ENCODE assay signal across 17 mouse cellular contexts in the genomic region with DNA sequence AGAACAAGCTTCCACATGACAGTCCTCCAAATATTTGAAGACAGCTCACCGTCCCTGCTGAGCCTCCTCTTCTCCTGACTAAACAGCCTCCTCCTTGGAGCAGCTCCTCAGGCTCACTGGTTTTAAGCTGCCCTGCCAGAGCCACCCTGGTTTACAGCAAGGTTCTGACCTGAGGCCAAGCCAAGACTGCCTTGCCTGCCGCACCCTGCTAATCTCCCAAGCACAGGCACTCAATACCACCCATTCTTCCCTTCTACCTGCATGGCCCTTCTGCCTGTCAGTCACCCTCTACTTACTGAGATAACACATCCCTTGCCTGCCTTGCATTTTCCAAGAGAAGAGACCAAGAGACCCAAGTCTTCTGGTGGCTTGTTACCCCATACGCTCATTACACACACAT. TPM values are rescaled to one million over a fixed set of nuclear protein-coding genes. Genes with fewer than 3 reads are reported as not detected.
A peak's percentile ranks its signal among the peaks of the same experiment; 100 is the strongest.
DNase-seq lines count a peak whose midpoint lies in the region; ATAC-seq and TF ChIP-seq lines count a peak whose summit lies in the region.
"Had no signal": no experiment of that assay in that cellular context is flagged by ENCODE, and none has a peak within 500 bp of the region (broad histone marks: within the 10 kb centered on the region; RNA-seq: fewer than 3 reads in every experiment).

No protein-coding gene starts in this region.

- TF ChIP-seq EP300 in liver, embryonic 14.5 days (IDR thresholded peaks at IDR 0.05; ENCODE audit: low read depth): peak; percentile 87

- H3K27ac ChIP-seq in hindbrain, embryonic 13.5 days: no peak overlapping the region; the same call in 1 of the 2 replicates
- no peak overlapping the region for H3K27ac ChIP-seq in hindbrain, postnatal 0 days
- H3K27ac ChIP-seq in liver, embryonic 14.5 days: peak overlapping the region; percentile 61
- 0 out of 2 replicates have a peak overlapping the region, but pooled peaks have one; percentile 0 for H3K27ac ChIP-seq in stomach, embryonic 15.5 days
- H3K27ac ChIP-seq: hindbrain, embryonic 12.5 days; limb, embryonic 13.5 days had no signal

- H3K9ac ChIP-seq in hindbrain, embryonic 13.5 days: 0 out of 2 replicates have a peak overlapping the region, but pooled peaks have one; percentile 8
- H3K9ac ChIP-seq in hindbrain, postnatal 0 days (replicated peaks; ENCODE audit: low read length): no peak overlapping the region; the same call in 1 of the 2 replicates
- H3K9ac ChIP-seq in liver, embryonic 14.5 days (replicated peaks): peak overlapping the region; percentile 43
- H3K9ac ChIP-seq in stomach, embryonic 15.5 days: no peak overlapping the region
- H3K9ac ChIP-seq: hindbrain, embryonic 12.5 days; limb, embryonic 13.5 days had no signal

- no peaks in the 10 kb centered on the region for H3K9me3 ChIP-seq in hindbrain, embryonic 13.5 days
- H3K9me3 ChIP-seq in hindbrain, postnatal 0 days (ENCODE audit: low read length): no peaks in the 10 kb centered on the region
- H3K9me3 ChIP-seq in liver, embryonic 14.5 days (ENCODE audit: control insufficient read depth, low read length): no peaks in the 10 kb centered on the region
- H3K9me3 ChIP-seq in stomach, embryonic 15.5 days: no peaks in the 10 kb centered on the region
- H3K9me3 ChIP-seq: hindbrain, embryonic 12.5 days; limb, embryonic 13.5 days had no signal

- no peak for TF ChIP-seq CTCF in hindbrain, postnatal 0 days (IDR thresholded peaks at IDR 0.05; ENCODE audit: low read depth)
- no peak for TF ChIP-seq CTCF in liver, embryonic 14.5 days (IDR thresholded peaks at IDR 0.05; ENCODE audit: low read depth)

- no peak overlapping the region for H3K4me3 ChIP-seq in hindbrain, embryonic 13.5 days
- no peak overlapping the region for H3K4me3 ChIP-seq in hindbrain, postnatal 0 days (ENCODE audit: low read length)
- peak overlapping the region; percentile 43 to 55 for H3K4me3 ChIP-seq in liver, embryonic 14.5 days (ENCODE audit: insufficient read depth in 1 of 2, low read depth in 2 of 2, low read length in 2 of 2)
- no peak overlapping the region for H3K4me3 ChIP-seq in stomach, embryonic 15.5 days (replicated peaks)
- H3K4me3 ChIP-seq: hindbrain, embryonic 12.5 days; limb, embryonic 13.5 days; myocyte had no signal

- WGBS in hindbrain, embryonic 13.5 days: 88% methylated on average over 3 of the region's 3 CpGs
- WGBS in hindbrain, postnatal 0 days: 70% methylated on average over 3 of the region's 3 CpGs
- WGBS in liver, embryonic 14.5 days (ENCODE audit: insufficient replicate concordance): 33% methylated on average over 3 of the region's 3 CpGs
- 60% methylated on average over 3 of the region's 3 CpGs for WGBS in stomach, embryonic 15.5 days

- peaks cover 41% of the 10 kb centered on the region for H3K4me1 ChIP-seq in hindbrain, embryonic 13.5 days (replicated peaks)
- H3K4me1 ChIP-seq in hindbrain, postnatal 0 days (ENCODE audit: insufficient read depth, low read length): peaks cover 10% of the 10 kb centered on the region; the same call in 1 of the 2 replicates
- H3K4me1 ChIP-seq in liver, embryonic 14.5 days (replicated peaks; ENCODE audit: control insufficient read depth in 2 of 2, insufficient read depth in 2 of 2, low read length in 1 of 2): peaks cover 12 to 27% of the 10 kb centered on the region in 2 experiments
- peaks cover 3% of the 10 kb centered on the region; the same call in 1 of the 2 replicates for H3K4me1 ChIP-seq in stomach, embryonic 15.5 days

- no peak for DNase-seq in hindbrain, postnatal 0 days (ENCODE audit: low spot score)
- peak; percentile 62 to 73 (median 65) for DNase-seq in liver, embryonic 14.5 days (ENCODE audit: low read depth in 3 of 3, low spot score in 3 of 3)
- DNase-seq in ovary, postnatal 10 days (ENCODE audit: low spot score): no peak
- no peak for DNase-seq in thymus, adult 18-20 months
- DNase-seq: cerebellum, adult 18-20 months; layer of hippocampus, postnatal 36 days; lung, postnatal 4 days; thymus, postnatal 36 days had no signal

- H3K4me2 ChIP-seq in hindbrain, embryonic 13.5 days: no peak overlapping the region
- H3K4me2 ChIP-seq in hindbrain, postnatal 0 days (ENCODE audit: low read depth, low read length): no peak overlapping the region
- H3K4me2 ChIP-seq in liver, embryonic 14.5 days (ENCODE audit: low read depth): peak overlapping the region; percentile 52
- H3K4me2 ChIP-seq in stomach, embryonic 15.5 days: no peak overlapping the region
- H3K4me2 ChIP-seq: hindbrain, embryonic 12.5 days; limb, embryonic 13.5 days had no signal

- H3K36me3 ChIP-seq in hindbrain, embryonic 13.5 days: peaks cover 56% of the 10 kb centered on the region
- H3K36me3 ChIP-seq in hindbrain, postnatal 0 days (ENCODE audit: insufficient read depth, low read length): peaks cover 19% of the 10 kb centered on the region
- no peaks in the 10 kb centered on the region for H3K36me3 ChIP-seq in liver, embryonic 14.5 days (replicated peaks; ENCODE audit: control insufficient read depth, insufficient read depth, low read depth)
- no peaks in the 10 kb centered on the region for H3K36me3 ChIP-seq in stomach, embryonic 15.5 days

- no peaks in the 10 kb centered on the region for H3K27me3 ChIP-seq in hindbrain, embryonic 13.5 days
- H3K27me3 ChIP-seq in hindbrain, postnatal 0 days (ENCODE audit: insufficient read depth, low read length): no peaks in the 10 kb centered on the region
- no peaks in the 10 kb centered on the region for H3K27me3 ChIP-seq in liver, embryonic 14.5 days (ENCODE audit: control insufficient read depth, insufficient read depth, low read length)
- H3K27me3 ChIP-seq in stomach, embryonic 15.5 days (replicated peaks): no peaks in the 10 kb centered on the region
- H3K27me3 ChIP-seq: CH12.LX; hindbrain, embryonic 12.5 days; limb, embryonic 13.5 days had no signal

- ATAC-seq in hindbrain, embryonic 13.5 days (ENCODE audit: low FRiP score): no peak
- ATAC-seq in hindbrain, postnatal 0 days: no peak
- ATAC-seq in common myeloid progenitor, adult 5-6 weeks (replicated peaks; ENCODE audit: low read depth, poor library complexity, severe bottlenecking): peak; percentile 39; the same call in 1 of the 2 replicates
- peak; percentile 96 for ATAC-seq in liver, embryonic 14.5 days (ENCODE audit: insufficient read depth)
- peak; percentile 79; the same call in 1 of the 2 replicates for ATAC-seq in stomach, embryonic 15.5 days (ENCODE audit: insufficient read depth, low FRiP score, low read depth)

RNA-seq across cellular contexts. Expression of a gene that starts 17.7 kb away (rescaled TPM):
- polyA plus RNA-seq in hindbrain, embryonic 13.5 days (2015; fragmentation: Nextera tagmentation; extraction: Ambion mirVana): 13.6 and 14.2 TPM in 2 replicates
- 87.7 and 90.3 TPM in 2 replicates for total RNA-seq in hindbrain, postnatal 0 days (2014; rRNA removed)
- polyA plus RNA-seq in hindbrain, postnatal 0 days (2015; fragmentation: Nextera tagmentation; extraction: Ambion mirVana): 10.0 and 10.4 TPM in 2 replicates
- 0.34 TPM in 1 of 2 replicates, not detected in the other for total RNA-seq in common myeloid progenitor, adult 5-6 weeks (2017)
- 6.1 and 7.3 TPM in 2 replicates for polyA plus RNA-seq in liver, embryonic 14.5 days (2012; rRNA removed)
- 0.89 and 3.1 TPM in 2 replicates for polyA plus RNA-seq in liver, embryonic 14.5 days (2014; fragmentation: Nextera tagmentation; extraction: Ambion mirVana)
- 7.8 and 8.3 TPM in 2 replicates for polyA plus RNA-seq in stomach, embryonic 15.5 days (2015; fragmentation: Nextera tagmentation; extraction: Ambion mirVana)
- total RNA-seq: granulocyte monocyte progenitor cell, adult 5-6 weeks had no signal

RNA-seq across cellular contexts. Expression of a gene that starts 29.6 kb away (rescaled TPM):
- 0.17 and 0.56 TPM in 2 replicates for polyA plus RNA-seq in hindbrain, embryonic 13.5 days (2015; fragmentation: Nextera tagmentation; extraction: Ambion mirVana)
- 1.5 and 11.8 TPM in 2 replicates for total RNA-seq in hindbrain, postnatal 0 days (2014; rRNA removed)
- 1.0 and 1.6 TPM in 2 replicates for polyA plus RNA-seq in hindbrain, postnatal 0 days (2015; fragmentation: Nextera tagmentation; extraction: Ambion mirVana)
- not detected in 2 replicates for total RNA-seq in common myeloid progenitor, adult 5-6 weeks (2017)
- not detected in 2 replicates for polyA plus RNA-seq in liver, embryonic 14.5 days (2012; rRNA removed)
- polyA plus RNA-seq in liver, embryonic 14.5 days (2014; fragmentation: Nextera tagmentation; extraction: Ambion mirVana): not detected in 2 replicates
- polyA plus RNA-seq in stomach, embryonic 15.5 days (2015; fragmentation: Nextera tagmentation; extraction: Ambion mirVana): 0.17 and 0.45 TPM in 2 replicates
- total RNA-seq: adrenal gland, postnatal 10 days; CH12.LX; granulocyte monocyte progenitor cell, adult 5-6 weeks had no signal
- polyA plus RNA-seq: myocyte had no signal

RNA-seq across cellular contexts. Expression of a gene that starts 43.4 kb away (rescaled TPM):
- 0.44 and 0.90 TPM in 2 replicates for polyA plus RNA-seq in hindbrain, embryonic 13.5 days (2015; fragmentation: Nextera tagmentation; extraction: Ambion mirVana)
- 2.7 and 6.2 TPM in 2 replicates for total RNA-seq in hindbrain, postnatal 0 days (2014; rRNA removed)
- 3.6 and 3.7 TPM in 2 replicates for polyA plus RNA-seq in hindbrain, postnatal 0 days (2015; fragmentation: Nextera tagmentation; extraction: Ambion mirVana)
- not detected in 2 replicates for total RNA-seq in common myeloid progenitor, adult 5-6 weeks (2017)
- polyA plus RNA-seq in liver, embryonic 14.5 days (2012; rRNA removed): 0.02 and 0.04 TPM in 2 replicates
- polyA plus RNA-seq in liver, embryonic 14.5 days (2014; fragmentation: Nextera tagmentation; extraction: Ambion mirVana): not detected in 2 replicates
- 12.0 and 12.4 TPM in 2 replicates for polyA plus RNA-seq in stomach, embryonic 15.5 days (2015; fragmentation: Nextera tagmentation; extraction: Ambion mirVana)
- total RNA-seq: granulocyte monocyte progenitor cell, adult 5-6 weeks had no signal

Comparison
In these comparisons a context has a peak if more than half of its experiments do, and no peak if none do; other contexts are left out.
1. H3K9ac ChIP-seq: peak in hindbrain, embryonic 13.5 days (single experiment) and liver, embryonic 14.5 days (single experiment); none in hindbrain, postnatal 0 days (single experiment) and stomach, embryonic 15.5 days (single experiment).
2. ATAC-seq: peak in common myeloid progenitor, adult 5-6 weeks (single experiment), liver, embryonic 14.5 days (single experiment) and stomach, embryonic 15.5 days (single experiment); none in hindbrain, embryonic 13.5 days (single experiment) and hindbrain, postnatal 0 days (single experiment).
3. H3K27ac ChIP-seq: peak in liver, embryonic 14.5 days (single experiment) and stomach, embryonic 15.5 days (single experiment); none in hindbrain, embryonic 13.5 days (single experiment) and hindbrain, postnatal 0 days (single experiment).
4. H3K4me3 ChIP-seq: peak in liver, embryonic 14.5 days (2 of 2); none in hindbrain, embryonic 13.5 days (single experiment), hindbrain, postnatal 0 days (single experiment) and stomach, embryonic 15.5 days (single experiment).
5. DNase-seq: peak in liver, embryonic 14.5 days (3 of 3); none in hindbrain, postnatal 0 days (single experiment), ovary, postnatal 10 days (single experiment) and thymus, adult 18-20 months (0 of 2).